Mouse (Mus musculus) midbrain, embryonic 16.5 days (tissue): ENCODE results near the gene Itm2c. TPM values are rescaled to one million over a fixed set of nuclear protein-coding genes. Genes with fewer than 3 reads are reported as not detected.

Experiments
- ATAC-seq: fragments of 200-750 bp; cut with Nextera tagmentation; 2 replicates; pipeline ENCODE4 v1.8.0; 2017; ENCODE audit warnings: moderate TSS enrichment
- H3K27ac ChIP-seq: fragments of 300-500 bp; sonication (generic); 2 replicates; pipeline ENCODE4 v1.5.1; 2014; ENCODE audit warnings: mild to moderate bottlenecking, low read length, mixed read lengths
- H3K27me3 ChIP-seq: fragments of 300-500 bp; sonication (generic); 2 replicates; pipeline ENCODE4 v1.6.1; 2014; ENCODE audit warnings: low read depth, low read length, mixed read lengths; ENCODE audit not compliant: control insufficient read depth, insufficient read depth
- H3K36me3 ChIP-seq: fragments of 300-500 bp; sonication (generic); 2 replicates; pipeline ENCODE4 v1.6.1; 2014; ENCODE audit warnings: mild to moderate bottlenecking, low read length, moderate library complexity, mixed read lengths; ENCODE audit not compliant: control insufficient read depth, insufficient read depth
- H3K4me1 ChIP-seq: fragments of 300-500 bp; sonication (generic); 2 replicates; pipeline ENCODE4 v1.6.1; 2014; ENCODE audit warnings: mild to moderate bottlenecking, low read length, mixed read lengths; ENCODE audit not compliant: control insufficient read depth, insufficient read depth
- H3K4me2 ChIP-seq: fragments of 300-500 bp; sonication (generic); 2 replicates; pipeline ENCODE4 v1.6.1; 2014; ENCODE audit warnings: mild to moderate bottlenecking, low read length, mixed read lengths
- H3K4me3 ChIP-seq: fragments of 300-500 bp; sonication (generic); 2 replicates; pipeline ENCODE4 v1.5.1; 2014; ENCODE audit warnings: low read depth, mild to moderate bottlenecking, low read length, moderate library complexity, mixed read lengths
- H3K9ac ChIP-seq: fragments of 300-500 bp; sonication (generic); 2 replicates; pipeline ENCODE4 v1.6.1; 2014; ENCODE audit warnings: low read depth, low read length, mixed read lengths
- H3K9me3 ChIP-seq: fragments of 300-500 bp; sonication (generic); replicated peaks from 2 replicates; pipeline ENCODE4 v1.6.1; 2014; ENCODE audit warnings: mild to moderate bottlenecking, low read length, mixed read lengths; ENCODE audit not compliant: control insufficient read depth, poor library complexity, severe bottlenecking
- WGBS: fragments of 180-500 bp; shearing (Covaris S2); extraction: QIAGEN DNeasy Blood & Tissue Kit; methylation state at CpG from one replicate; pipeline ENCODE4 v1.1.7; 2014; 5-methylcytosine and 5-hydroxymethylcytosine counted together
- polyA plus RNA-seq: library from polyadenylated mRNA; unstranded; fragments of >200 nt; fragmentation: Nextera tagmentation; extraction: Ambion mirVana; gene quantifications from 2 replicates; pipeline ENCODE4 v1.2.1, GENCODE M21; 2015

Itm2c gene
- polyA plus RNA-seq, 1 experiment from 2014 or later, result 249 TPM

DNA sequence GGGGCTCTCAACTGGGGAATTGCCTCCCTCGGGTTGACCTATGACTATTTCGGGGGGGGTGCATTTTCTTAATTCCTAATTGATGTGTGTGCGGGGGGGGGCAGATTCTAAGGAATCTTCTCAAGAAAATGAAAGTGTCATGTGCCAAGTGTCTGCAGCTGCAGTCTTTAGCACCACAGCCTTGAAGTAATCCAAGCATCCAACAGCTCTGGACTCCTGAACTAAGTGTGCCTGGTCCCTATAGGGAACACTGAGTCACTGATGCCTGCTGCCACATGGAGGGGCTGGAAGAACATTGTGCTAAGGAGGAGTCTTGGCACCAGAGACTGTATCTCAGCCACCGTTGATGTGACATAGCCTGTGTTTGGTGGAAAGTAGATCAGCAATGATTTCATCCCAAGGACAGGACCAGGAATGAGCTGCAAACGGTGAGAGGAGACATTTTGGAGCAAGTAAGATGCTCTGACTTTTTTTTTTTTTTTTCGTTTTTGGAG is 36.8 kb upstream of the Itm2c start:
- H3K36me3 ChIP-seq, result no peaks in the 10 kb centered on the region
- ATAC-seq, result no peak
- no peak overlapping the region for H3K4me3 ChIP-seq
- H3K4me1 ChIP-seq, result no peaks in the 10 kb centered on the region
- no peak overlapping the region for H3K9ac ChIP-seq
- H3K27me3 ChIP-seq, result no peaks in the 10 kb centered on the region
- 84% methylated on average over 6 of the region's 6 CpGs for WGBS
- H3K9me3 ChIP-seq, result peaks cover 5% of the 10 kb centered on the region; the same call in 1 of the 2 replicates
- no peak overlapping the region for H3K27ac ChIP-seq
- no peak overlapping the region for H3K4me2 ChIP-seq

DNA sequence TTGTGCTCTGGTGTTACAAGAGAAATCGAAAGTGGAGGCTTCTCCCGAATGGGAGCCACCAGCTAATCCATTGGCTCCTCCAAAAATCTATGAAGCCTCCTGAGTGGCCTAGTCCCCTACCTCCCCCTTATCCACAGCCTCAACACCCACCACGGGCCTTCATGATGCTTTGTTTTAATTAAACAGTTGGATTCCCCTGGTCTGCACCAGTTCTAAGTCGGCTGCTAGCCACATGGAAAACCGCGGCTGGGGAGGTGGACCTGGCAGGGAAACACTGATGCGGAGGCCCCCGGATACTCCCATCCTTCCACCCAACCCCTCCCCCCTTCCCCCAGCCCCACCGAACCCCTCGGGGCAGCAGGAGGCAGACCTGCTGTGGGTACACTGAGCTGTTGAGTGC is 29.7 kb upstream of the Itm2c start:
- H3K9me3 ChIP-seq, result peaks cover 7% of the 10 kb centered on the region; the same call in 1 of the 2 replicates
- no peaks in the 10 kb centered on the region for H3K27me3 ChIP-seq
- 90% methylated on average over 9 of the region's 10 CpGs for WGBS
- no peak overlapping the region for H3K9ac ChIP-seq
- no peak overlapping the region for H3K4me2 ChIP-seq
- ATAC-seq, result no peak
- H3K27ac ChIP-seq, result no peak overlapping the region
- H3K36me3 ChIP-seq, result no peaks in the 10 kb centered on the region
- no peak overlapping the region for H3K4me3 ChIP-seq
- no peaks in the 10 kb centered on the region for H3K4me1 ChIP-seq

DNA sequence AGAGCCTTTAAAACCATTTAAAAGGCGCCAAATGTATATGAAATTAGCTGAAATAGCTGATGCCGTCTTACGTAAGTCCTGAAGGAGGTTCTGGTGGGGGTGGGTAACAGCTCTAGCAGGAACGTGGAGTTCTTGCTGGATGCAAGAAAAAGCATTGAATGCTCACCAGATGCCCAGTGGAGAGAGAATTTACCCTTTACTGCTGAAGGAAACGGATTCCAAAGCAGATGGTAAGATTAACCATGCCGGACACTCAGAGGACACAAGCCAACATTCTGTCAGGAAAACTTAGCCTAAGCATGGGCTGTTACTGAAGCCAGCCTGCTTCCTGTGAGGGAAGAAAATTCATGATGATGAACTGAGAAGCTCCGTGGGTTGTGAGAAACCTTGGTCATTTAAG is 24.1 kb upstream of the Itm2c start:
- Histone ChIP-seq H3K4me3 (no peak overlapping the region), H3K9me3 (no peaks in the 10 kb centered on the region), H3K9ac (no peak overlapping the region), H3K4me2 (no peak overlapping the region), H3K27ac (no peak overlapping the region), H3K27me3 (no peaks in the 10 kb centered on the region), H3K36me3 (no peaks in the 10 kb centered on the region), H3K4me1 (no peaks in the 10 kb centered on the region)
- no peak for ATAC-seq
- WGBS, result 85% methylated on average over 7 of the region's 7 CpGs

DNA sequence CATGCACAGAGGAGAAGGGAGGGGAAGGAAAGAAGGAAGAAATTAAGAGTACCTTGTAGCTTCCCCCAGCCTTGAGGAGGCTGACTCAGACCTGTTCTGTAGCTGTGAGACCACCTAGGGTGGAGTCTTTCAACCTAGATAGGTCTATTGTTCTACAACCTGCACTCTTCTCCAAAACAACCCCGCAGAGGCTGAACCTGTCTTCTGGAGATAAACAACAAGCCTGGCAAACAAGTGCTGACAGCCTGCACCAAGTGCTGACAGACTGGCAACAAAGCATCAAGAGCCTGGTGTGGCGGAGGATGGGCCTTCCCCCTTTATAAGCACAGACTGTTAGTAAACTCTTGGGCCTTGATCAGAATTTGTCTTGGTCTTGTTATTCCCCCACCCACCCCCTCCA is 23.5 kb upstream of the Itm2c start:
- Histone ChIP-seq H3K4me1 (no peaks in the 10 kb centered on the region), H3K4me2 (no peak overlapping the region), H3K9ac (no peak overlapping the region), H3K9me3 (0 out of 2 replicates have a peak, but pooled peaks cover 2% of the 10 kb centered on the region), H3K36me3 (no peaks in the 10 kb centered on the region), H3K27ac (no peak overlapping the region), H3K27me3 (no peaks in the 10 kb centered on the region), H3K4me3 (no peak overlapping the region)
- WGBS, result 71% methylated on average over 2 of the region's 2 CpGs
- ATAC-seq, result no peak

DNA sequence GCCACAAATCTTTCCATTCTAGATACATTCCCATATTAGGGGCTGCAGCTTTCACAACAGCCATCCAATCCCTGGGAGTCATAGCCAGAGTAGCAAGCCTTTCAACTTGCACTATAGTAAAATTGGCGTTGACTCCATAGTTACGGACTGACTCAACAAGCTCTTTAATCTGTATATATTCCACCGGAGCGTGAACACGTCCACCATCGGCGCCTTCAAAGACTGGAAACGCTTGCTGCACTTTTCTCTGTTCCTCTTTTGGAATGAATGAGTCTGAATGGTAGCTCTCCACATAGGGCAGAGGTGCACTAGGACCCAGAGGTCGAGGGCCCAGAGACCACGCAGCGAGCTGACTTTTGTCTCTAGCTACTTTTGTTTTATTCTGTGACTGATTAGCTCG is 12.1 kb upstream of the Itm2c start:
- peaks cover 6% of the 10 kb centered on the region; the same call in 1 of the 2 replicates for H3K9me3 ChIP-seq

DNA sequence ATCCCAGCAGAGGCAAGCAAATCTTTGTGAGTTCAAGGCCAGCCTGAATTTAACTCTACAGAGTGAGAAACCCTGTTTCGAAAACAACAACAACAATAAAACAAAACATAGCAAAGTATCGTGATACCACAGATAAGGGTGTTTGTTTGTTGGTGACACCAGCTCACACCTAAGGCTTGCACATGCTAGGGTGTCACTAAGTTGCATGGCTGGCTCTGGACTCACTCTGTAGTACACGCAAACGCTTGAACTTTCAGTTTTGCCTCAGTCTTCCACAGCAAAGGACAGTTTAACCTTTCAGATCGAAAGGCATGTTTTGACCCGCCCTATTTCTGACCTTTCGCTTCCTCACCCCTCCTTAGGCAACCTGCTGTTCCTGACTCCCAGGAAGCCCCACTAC is 6.9 kb upstream of the Itm2c start:
- no peak for ATAC-seq

More for the DNA sequence above, 12.1 kb upstream of the Itm2c start:
- Histone ChIP-seq H3K27ac (no peak overlapping the region), H3K4me3 (no peak overlapping the region), H3K9ac (no peak overlapping the region), H3K4me2 (no peak overlapping the region), H3K4me1 (no peaks in the 10 kb centered on the region), H3K36me3 (no peaks in the 10 kb centered on the region), H3K27me3 (no peaks in the 10 kb centered on the region)
- ATAC-seq, result no peak
- WGBS, result 91% methylated on average over 12 of the region's 12 CpGs

DNA sequence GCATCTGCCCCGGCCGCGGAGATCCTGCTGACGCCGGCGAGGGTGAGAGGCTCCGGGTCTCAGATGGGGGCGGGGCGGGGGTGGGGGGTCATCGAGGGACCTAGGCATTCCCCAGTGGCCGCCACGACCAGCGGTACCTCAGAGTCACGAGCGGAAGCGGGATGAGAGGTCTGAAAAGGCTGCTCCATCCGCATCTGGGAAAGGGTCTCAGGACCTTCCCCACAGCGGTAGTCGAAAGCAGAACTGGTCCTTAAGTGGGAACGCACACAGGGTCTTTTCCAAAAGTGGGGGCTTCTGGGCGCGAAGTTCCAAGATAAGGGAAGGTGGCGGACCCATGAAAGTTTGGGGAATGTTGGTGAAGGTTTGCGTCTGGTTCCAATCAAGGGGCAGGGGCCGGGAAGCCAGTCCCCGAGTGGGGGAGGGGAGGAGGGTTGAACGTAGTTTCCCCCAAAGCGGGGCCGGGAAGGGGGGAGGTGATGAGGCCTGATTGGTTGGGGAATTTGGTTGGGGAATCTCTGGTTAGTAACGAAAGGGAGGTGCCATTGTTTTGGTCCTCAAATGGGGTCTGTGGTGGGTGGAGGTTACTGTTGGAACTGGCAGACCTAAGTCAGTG is 773 bp downstream of the Itm2c start:
- peak; percentile 40 for ATAC-seq
- H3K4me2 ChIP-seq, result peak overlapping the region; percentile 79
- H3K27ac ChIP-seq, result peak overlapping the region; percentile 82
- 1% methylated on average over 30 of the region's 30 CpGs for WGBS
- H3K4me1 ChIP-seq, result peaks cover 43% of the 10 kb centered on the region
- H3K9ac ChIP-seq, result peak overlapping the region; percentile 76
- no peaks in the 10 kb centered on the region for H3K36me3 ChIP-seq
- H3K9me3 ChIP-seq, result no peaks in the 10 kb centered on the region
- peak overlapping the region; percentile 63 for H3K4me3 ChIP-seq
- H3K27me3 ChIP-seq, result no peaks in the 10 kb centered on the region

More for the DNA sequence above, 6.9 kb upstream of the Itm2c start:
- Histone ChIP-seq H3K27me3 (no peaks in the 10 kb centered on the region), H3K27ac (no peak overlapping the region), H3K9ac (no peak overlapping the region), H3K4me2 (no peak overlapping the region), H3K9me3 (0 out of 2 replicates have a peak, but pooled peaks cover 3% of the 10 kb centered on the region), H3K36me3 (no peaks in the 10 kb centered on the region), H3K4me1 (no peaks in the 10 kb centered on the region), H3K4me3 (no peak overlapping the region)
- WGBS, result 87% methylated on average over 7 of the region's 7 CpGs

DNA sequence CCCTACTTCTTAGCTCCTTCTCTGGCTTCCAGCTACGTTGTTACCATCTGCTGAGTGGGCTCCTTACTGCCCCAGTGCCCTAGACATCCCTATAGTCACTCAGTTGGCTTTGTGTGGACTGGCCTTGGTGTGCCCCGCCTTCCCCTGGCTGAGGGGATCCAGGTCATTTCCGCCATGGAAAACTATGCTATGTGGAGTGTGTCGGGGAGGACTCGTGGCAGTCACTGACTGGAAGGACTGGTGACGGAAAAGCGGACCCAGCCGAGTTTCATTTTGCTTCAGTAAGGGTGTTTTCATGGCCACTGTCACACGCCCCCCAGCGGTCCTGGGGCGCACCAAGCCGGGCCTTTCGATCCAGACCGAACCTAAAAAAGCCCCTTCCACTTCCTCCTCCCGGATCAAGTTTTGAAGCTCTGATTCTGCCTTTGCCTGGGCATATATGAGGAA is 1.3 kb downstream of the Itm2c start:
- 1% methylated on average over 15 of the region's 15 CpGs for WGBS
- Histone ChIP-seq H3K4me2 (peak overlapping the region; percentile 79), H3K4me1 (peaks cover 49% of the 10 kb centered on the region), H3K27ac (peak overlapping the region; percentile 82), H3K27me3 (no peaks in the 10 kb centered on the region), H3K4me3 (peak overlapping the region; percentile 63), H3K9me3 (no peaks in the 10 kb centered on the region), H3K9ac (peak overlapping the region; percentile 76), H3K36me3 (no peaks in the 10 kb centered on the region)
- ATAC-seq, result peak; percentile 50

DNA sequence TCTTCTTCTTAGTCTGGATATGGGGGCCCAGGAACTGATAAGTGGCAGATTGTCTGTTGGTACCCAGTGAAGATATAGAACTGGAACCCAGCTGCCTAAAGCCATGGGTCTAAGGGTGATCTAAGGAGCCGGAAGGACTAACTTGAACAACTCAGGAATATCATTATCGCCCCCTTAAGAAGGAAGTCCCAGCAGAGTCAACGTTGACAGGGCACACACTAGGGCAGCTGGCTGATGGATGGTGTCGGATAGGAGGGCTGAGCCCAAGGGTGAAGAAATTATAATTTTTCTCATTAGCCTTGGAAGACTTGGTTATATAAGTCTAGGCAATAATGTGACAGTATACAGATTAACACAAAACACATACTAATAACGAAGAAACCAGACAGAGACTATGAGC is 2.0 kb downstream of the Itm2c start:
- Histone ChIP-seq H3K27ac (peak overlapping the region; percentile 23; the same call in 1 of the 2 replicates), H3K9me3 (no peaks in the 10 kb centered on the region), H3K4me2 (peak overlapping the region; percentile 79), H3K4me3 (peak overlapping the region; percentile 63), H3K4me1 (peaks cover 56% of the 10 kb centered on the region), H3K27me3 (no peaks in the 10 kb centered on the region), H3K9ac (peak overlapping the region; percentile 76), H3K36me3 (no peaks in the 10 kb centered on the region)
- no peak for ATAC-seq
- WGBS, result 67% methylated on average over 5 of the region's 5 CpGs
